Mouse (Mus musculus) intestine, embryonic 16.5 days (tissue): ENCODE data around the gene Tspan32. TPM values are rescaled to one million over a fixed set of nuclear protein-coding genes. Genes with fewer than 3 reads are reported as not detected.

Source experiments
- ATAC-seq: fragments of 200-750 bp; cut with Nextera tagmentation; 2 replicates; pipeline ENCODE4 v1.8.0; 2017; ENCODE audit warnings: moderate TSS enrichment, moderate library complexity
- H3K27ac ChIP-seq: fragments of 300-500 bp; sonication (generic); 2 replicates; pipeline ENCODE4 v1.5.1; 2014; ENCODE audit warnings: mild to moderate bottlenecking, low read length
- H3K27me3 ChIP-seq: fragments of 300-500 bp; sonication (generic); replicated peaks from 2 replicates; pipeline ENCODE4 v1.6.1; 2014; ENCODE audit warnings: low read length, control low read depth, mixed read lengths; ENCODE audit not compliant: control insufficient read depth, insufficient read depth
- H3K36me3 ChIP-seq: fragments of 300-500 bp; sonication (generic); 2 replicates; pipeline ENCODE4 v1.6.1; 2014; ENCODE audit warnings: low read length, control low read depth; ENCODE audit not compliant: control insufficient read depth, insufficient read depth
- H3K4me1 ChIP-seq: fragments of 300-500 bp; sonication (generic); 2 replicates; pipeline ENCODE4 v1.6.1; 2014; ENCODE audit warnings: low read length, control low read depth, mixed read lengths; ENCODE audit not compliant: control insufficient read depth, insufficient read depth
- H3K4me2 ChIP-seq: fragments of 300-500 bp; sonication (generic); 2 replicates; pipeline ENCODE4 v1.6.1; 2014; ENCODE audit warnings: low read depth, low read length, control low read depth
- H3K4me3 ChIP-seq: fragments of 300-500 bp; sonication (generic); 2 replicates; pipeline ENCODE4 v1.5.1; 2014; ENCODE audit warnings: mild to moderate bottlenecking, low read length
- H3K9ac ChIP-seq: fragments of 300-500 bp; sonication (generic); 2 replicates; pipeline ENCODE4 v1.6.1; 2014; ENCODE audit warnings: low read depth, low read length
- H3K9me3 ChIP-seq: fragments of 300-500 bp; sonication (generic); 2 replicates; pipeline ENCODE4 v1.6.1; 2016; ENCODE audit warnings: low read length, control low read depth; ENCODE audit not compliant: control insufficient read depth
- WGBS: fragments of 180-500 bp; shearing (Covaris S2); extraction: QIAGEN DNeasy Blood & Tissue Kit; methylation state at CpG from one replicate; pipeline ENCODE4 v1.1.7; 2014; 5-methylcytosine and 5-hydroxymethylcytosine counted together
- polyA plus RNA-seq: library from polyadenylated mRNA; unstranded; fragments of >200 nt; fragmentation: Nextera tagmentation; extraction: Ambion mirVana; gene quantifications from 2 replicates; pipeline ENCODE4 v1.2.1, GENCODE M21; 2015

Gene Tspan32
- polyA plus RNA-seq, 1 experiment from 2014 or later, result 3.1 TPM

- H3K4me2 ChIP-seq, result no peak overlapping the region
- H3K27me3 ChIP-seq, result no peaks in the 10 kb centered on the region
- no peak for ATAC-seq
- WGBS, result 83% methylated on average over 3 of the region's 3 CpGs
- peaks cover 16% of the 10 kb centered on the region for H3K4me1 ChIP-seq
- no peaks in the 10 kb centered on the region for H3K9me3 ChIP-seq
- H3K36me3 ChIP-seq, result peaks cover 19% of the 10 kb centered on the region
- H3K4me3 ChIP-seq, result no peak overlapping the region
- no peak overlapping the region; the same call in 1 of the 2 replicates for H3K9ac ChIP-seq
- peak overlapping the region; percentile 94; the same call in 1 of the 2 replicates for H3K27ac ChIP-seq
Observed at GRCm38 (mm10) chr7:143067897-143068296, 63.1 kb downstream of the Tspan32 start.

GRCm38 (mm10) chr7:143068316-143068881, 63.6 kb downstream of the Tspan32 start:
- no peaks in the 10 kb centered on the region for H3K27me3 ChIP-seq
- 47% methylated on average over 13 of the region's 13 CpGs for WGBS
- no peak; the same call in none of the 2 replicates for ATAC-seq
- no peaks in the 10 kb centered on the region for H3K9me3 ChIP-seq
- peak overlapping the region; percentile 63 for H3K9ac ChIP-seq
- H3K36me3 ChIP-seq, result peaks cover 19% of the 10 kb centered on the region
- H3K4me1 ChIP-seq, result peaks cover 16% of the 10 kb centered on the region
- peak overlapping the region; percentile 56 for H3K4me2 ChIP-seq
- H3K4me3 ChIP-seq, result peak overlapping the region; percentile 84
- H3K27ac ChIP-seq, result peak overlapping the region; percentile 94

GRCm38 (mm10) chr7:143068882-143069591, 64.2 kb downstream of the Tspan32 start, which contains the start of gene Tssc4:
Tssc4 (plus strand) TSS chr7:143069249.
- H3K4me3 ChIP-seq, result peak within 1 kb of the TSS; percentile 84
- peak within 1 kb of the TSS; percentile 96 for H3K4me2 ChIP-seq
- H3K27ac ChIP-seq, result peak within 1 kb of the TSS; percentile 94
- H3K9me3 ChIP-seq, result no peaks in the 10 kb centered on the region
- peaks cover 16% of the 10 kb centered on the region for H3K4me1 ChIP-seq
- peak within 1 kb of the TSS; percentile 89 for H3K9ac ChIP-seq
- ATAC-seq, result peak; percentile 98
- no peaks in the 10 kb centered on the region for H3K27me3 ChIP-seq
- WGBS, result under 1% methylated on average over 51 of the region's 51 CpGs
- peaks cover 19% of the 10 kb centered on the region for H3K36me3 ChIP-seq

Other genes starting within 250 kb of the Tspan32 start
- gene Th, start 73.9 kb upstream of the Tspan32 start, polyA plus RNA-seq, result 2.1 and 3.3 TPM in 2 replicates
- gene Ascl2, start 35.8 kb upstream of the Tspan32 start, polyA plus RNA-seq, result 11.4 and 12.7 TPM in 2 replicates
- 391 and 421 TPM in 2 replicates for gene Cd81, start 47.7 kb downstream of the Tspan32 start, polyA plus RNA-seq
- gene Tssc4, start 64.2 kb downstream of the Tspan32 start, polyA plus RNA-seq, result 67.9 and 74.7 TPM in 2 replicates
- gene Trpm5, start 89.6 kb downstream of the Tspan32 start, polyA plus RNA-seq, result 7.9 and 8.0 TPM in 2 replicates
- gene Kcnq1, start 101.3 kb downstream of the Tspan32 start, polyA plus RNA-seq, result 9.7 and 10.8 TPM in 2 replicates